Mouse (Mus musculus): ENCODE measurements at regions not wholly inside any gene's neighbourhood (a gene's known extent, or its start where the extent isn't known, plus 50 kb on each side); places are given as distances from the start of the nearest gene placed in this dataset.

GRCm38 (mm10) chr1:35809341-35809740 lies 258.9 kb upstream of the Hs6st1 start:
- H3K4me3 ChIP-seq (ENCODE audit: control insufficient read depth in 1 of 2, insufficient read depth in 1 of 2, low read depth in 2 of 2, low read length in 2 of 2): no peak overlapping the region
- peaks cover 2 to 6% of the 10 kb centered on the region in 2 experiments; a peak in 3 of 4 replicates for H3K4me1 ChIP-seq (ENCODE audit: control insufficient read depth in 1 of 2, insufficient read depth in 2 of 2, low read length in 2 of 2)
- H3K27me3 ChIP-seq (ENCODE audit: control insufficient read depth in 1 of 2, insufficient read depth in 2 of 2, low read length in 2 of 2): peaks cover 0 to 3% of the 10 kb centered on the region in 2 experiments; a peak in 1 of 4 replicates
- no peaks in the 10 kb centered on the region for H3K79me2 ChIP-seq (ENCODE audit: control insufficient read depth, insufficient read depth, low read length, poor library complexity)
- no peaks in the 10 kb centered on the region for H3K9me3 ChIP-seq (replicated peaks; ENCODE audit: insufficient read depth, low read length)
- no peak for DNase-seq (ENCODE audit: low read depth, low spot score)
- H3K9ac ChIP-seq (ENCODE audit: control insufficient read depth, low read depth, low read length, poor library complexity, severe bottlenecking): no peak overlapping the region
- no peak for TF ChIP-seq POLR2AphosphoS2 (IDR thresholded peaks at IDR 0.05; ENCODE audit: low read length)
- TF ChIP-seq USF2 (IDR thresholded peaks at IDR 0.05; ENCODE audit: borderline replicate concordance in 1 of 2, insufficient read depth in 1 of 2, low read depth in 1 of 2, low read length in 2 of 2): no peak
- TF ChIP-seq SIN3A (IDR thresholded peaks at IDR 0.05; ENCODE audit: low read length): no peak
- TF ChIP-seq USF1 (IDR thresholded peaks at IDR 0.05; ENCODE audit: low read depth, low read length): no peak
- no peak for TF ChIP-seq ZMIZ1 (IDR thresholded peaks at IDR 0.05; ENCODE audit: low read depth, low read length)
- no peak for TF ChIP-seq E2F4 (IDR thresholded peaks at IDR 0.05; ENCODE audit: borderline replicate concordance, low read depth, low read length)
- no peak for TF ChIP-seq MAFK (IDR thresholded peaks at IDR 0.05; ENCODE audit: borderline replicate concordance, low read depth, low read length)
- no peak for TF ChIP-seq ZC3H11A (IDR thresholded peaks at IDR 0.05; ENCODE audit: low read depth, low read length)
- TF ChIP-seq JUND (IDR thresholded peaks at IDR 0.05; ENCODE audit: low read depth, low read length): no peak
- no peak for TF ChIP-seq ZNF384 (IDR thresholded peaks at IDR 0.05; ENCODE audit: low read depth, low read length)
- no peak for TF ChIP-seq NRF1 (IDR thresholded peaks at IDR 0.05; ENCODE audit: insufficient read depth, low read depth, low read length, poor library complexity, severe bottlenecking)
- no peak for TF ChIP-seq MYC (IDR thresholded peaks at IDR 0.05; ENCODE audit: low read depth, low read length)
- peaks cover 0 to 5% of the 10 kb centered on the region in 2 experiments; a peak in 2 of 4 replicates for H3K36me3 ChIP-seq (ENCODE audit: control insufficient read depth in 1 of 2, insufficient read depth in 2 of 2, low read length in 2 of 2)
- H3K27ac ChIP-seq (ENCODE audit: control insufficient read depth, low read depth, low read length): no peak overlapping the region

DNA sequence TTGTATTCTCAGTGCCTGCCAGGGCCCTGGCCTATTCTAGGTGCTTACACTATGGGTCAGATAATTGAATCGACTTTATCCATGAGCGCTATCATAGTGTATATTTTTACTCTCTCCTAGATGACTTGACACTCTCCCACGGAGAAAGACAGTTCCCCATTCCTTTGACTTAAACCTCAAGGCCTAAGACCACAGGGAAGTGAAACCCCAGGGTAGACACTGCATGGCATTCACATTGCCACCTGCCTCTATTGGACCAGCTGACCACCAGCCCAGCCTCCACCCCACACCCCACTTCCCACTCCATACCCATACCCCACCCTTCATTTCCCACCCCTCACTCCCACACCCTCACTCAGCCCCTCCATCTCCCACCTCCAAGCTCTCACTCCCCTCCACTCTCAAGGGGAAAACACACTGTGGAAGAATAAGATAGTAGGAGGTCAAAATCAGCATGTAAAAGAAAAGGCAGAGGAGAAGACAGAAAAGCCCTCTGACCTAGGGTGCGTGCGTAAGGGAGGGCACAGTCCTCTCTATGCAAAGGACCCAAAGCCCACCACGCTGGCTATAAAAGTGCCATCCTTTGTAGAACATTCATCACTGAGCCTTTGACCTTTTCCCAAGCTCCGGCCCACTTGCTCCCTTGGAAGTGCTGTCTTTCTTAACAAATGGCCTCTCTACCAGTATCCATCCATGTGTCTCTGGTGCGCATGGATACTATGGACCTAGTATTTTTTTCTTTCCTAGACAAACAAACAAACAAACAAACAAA lies 257.4 kb upstream of the Hs6st1 start:
- Histone ChIP-seq H3K9me3 (replicated peaks; ENCODE audit: insufficient read depth, low read length) (no peaks in the 10 kb centered on the region), H3K79me2 (ENCODE audit: control insufficient read depth, insufficient read depth, low read length, poor library complexity) (no peaks in the 10 kb centered on the region), H3K4me3 (ENCODE audit: control insufficient read depth in 1 of 2, insufficient read depth in 1 of 2, low read depth in 2 of 2, low read length in 2 of 2) (no peak overlapping the region), H3K27me3 (ENCODE audit: control insufficient read depth in 1 of 2, insufficient read depth in 2 of 2, low read length in 2 of 2) (peaks cover 0 to under 1% of the 10 kb centered on the region in 2 experiments; a peak in 1 of 4 replicates), H3K36me3 (ENCODE audit: control insufficient read depth in 1 of 2, insufficient read depth in 2 of 2, low read length in 2 of 2) (peaks cover 0 to 6% of the 10 kb centered on the region in 2 experiments; a peak in 2 of 4 replicates), H3K27ac (ENCODE audit: control insufficient read depth, low read depth, low read length) (no peak overlapping the region), H3K4me1 (ENCODE audit: control insufficient read depth in 1 of 2, insufficient read depth in 2 of 2, low read length in 2 of 2) (peaks cover 3 to 13% of the 10 kb centered on the region in 2 experiments; a peak in 3 of 4 replicates), H3K9ac (ENCODE audit: control insufficient read depth, low read depth, low read length, poor library complexity, severe bottlenecking) (no peak overlapping the region)
- no peak for TF ChIP-seq MEF2A (IDR thresholded peaks at IDR 0.05; ENCODE audit: extremely low read depth, insufficient replicate concordance, low read depth, low read length, poor library complexity, severe bottlenecking)
- no peak for TF ChIP-seq ZNF384 (IDR thresholded peaks at IDR 0.05; ENCODE audit: low read depth, low read length)
- TF ChIP-seq ELF1 (IDR thresholded peaks at IDR 0.05; ENCODE audit: low read depth, low read length): no peak
- no peak for TF ChIP-seq CHD2 (IDR thresholded peaks at IDR 0.05; ENCODE audit: low read length)
- TF ChIP-seq CHD1 (IDR thresholded peaks at IDR 0.05; ENCODE audit: low read depth, low read length): no peak
- no peak for TF ChIP-seq E2F4 (IDR thresholded peaks at IDR 0.05; ENCODE audit: borderline replicate concordance, low read depth, low read length)
- TF ChIP-seq TAL1 (IDR thresholded peaks at IDR 0.05; ENCODE audit: low read length): no peak
- DNase-seq (ENCODE audit: low read depth, low spot score): no peak
